Mouse (Mus musculus) Patski (cell line): ENCODE results near the gene Npl. TPM values are rescaled to one million over a fixed set of nuclear protein-coding genes. Genes with fewer than 3 reads are reported as not detected.
"Not testable (repeated sequence)": the region's sequence is repeated elsewhere in the genome, so short reads cannot be mapped to it uniquely, and the experiment has no call there.

Source experiments
- ATAC-seq: fragments of 100-300 bp; one replicate; pipeline ENCODE4 v1.8.0; 2021
- CTCF ChIA-PET: fragments of 350-600 bp; sonication (Branson Sonifier 250); formaldehyde crosslinking; loops from one replicate; lab custom pipeline; 2022; ENCODE audit warnings: inconsistent platforms; lab: Charles Lee
- POLR2A ChIA-PET: fragments of 350-600 bp; sonication (Branson Sonifier 250); formaldehyde crosslinking; loops from one replicate; lab custom pipeline; 2022; ENCODE audit warnings: antibody characterized with exemption, inconsistent platforms; lab: Charles Lee
- DNase-seq: peaks from one replicate; pipeline ENCODE4 v3.0.0-alpha.2; 2011; ENCODE audit warnings: low read depth, low spot score
- H3K27me3 ChIP-seq: fragments of 371-371 bp; one replicate; pipeline ENCODE4 v1.5.1; 2021
- CTCF ChIP-seq: fragments of 100-300 bp; IDR thresholded peaks from one replicate; pipeline ENCODE4 v1.5.1; 2021
- in situ Hi-C: fragments of 300-500 bp; cut with MboI; formaldehyde crosslinking; loops from 3 replicates; pipeline ENCODE4 v1.11.1; 2018; ENCODE audit warnings: low pct_unique_long_range_greater_than_20kb, mixed read lengths
- polyA plus RNA-seq: library from polyadenylated mRNA; unstranded; gene quantifications from one replicate; pipeline ENCODE4 v1.2.3, GENCODE M21; 2021

Gene Npl
- polyA plus RNA-seq, 1 experiment from 2014 or later: 4.3 TPM

DNA sequence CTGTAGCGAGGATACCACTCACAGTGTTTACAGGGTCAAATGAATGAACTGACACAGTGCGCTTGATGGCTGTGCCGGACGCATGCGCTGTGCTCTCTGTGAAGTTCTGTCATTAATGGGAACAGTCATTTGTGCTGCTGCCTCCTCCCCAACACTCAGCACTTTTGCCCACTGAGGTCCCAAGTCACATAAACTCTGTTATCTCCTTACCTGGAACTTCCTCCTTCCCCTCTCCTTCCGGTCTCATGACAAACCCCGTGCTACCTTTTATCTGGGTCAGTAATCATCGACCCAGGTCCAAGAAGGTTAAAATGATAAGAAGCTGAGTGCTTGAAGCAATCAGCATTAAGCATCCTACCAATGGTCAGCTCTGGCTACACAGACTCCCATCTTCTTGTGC lies 2.3 kb downstream of the Npl start:
- in situ Hi-C loops: no loop called here
- no peak for DNase-seq
- no peaks in the 10 kb centered on the region for H3K27me3 ChIP-seq
- CTCF ChIA-PET: interaction anchor here (0.8 to 1.2 kb wide), 3 partner anchors 11 to 202 kb away, joined by 3 read pairs; partner anchors contain the start of gene Rnasel
- no peak for ATAC-seq
- TF ChIP-seq CTCF: no peak
- POLR2A ChIA-PET: interaction anchor here (0.5 kb wide), 1 partner anchor 29 kb away, joined by 3 read pairs; no protein-coding TSS in a partner anchor

DNA sequence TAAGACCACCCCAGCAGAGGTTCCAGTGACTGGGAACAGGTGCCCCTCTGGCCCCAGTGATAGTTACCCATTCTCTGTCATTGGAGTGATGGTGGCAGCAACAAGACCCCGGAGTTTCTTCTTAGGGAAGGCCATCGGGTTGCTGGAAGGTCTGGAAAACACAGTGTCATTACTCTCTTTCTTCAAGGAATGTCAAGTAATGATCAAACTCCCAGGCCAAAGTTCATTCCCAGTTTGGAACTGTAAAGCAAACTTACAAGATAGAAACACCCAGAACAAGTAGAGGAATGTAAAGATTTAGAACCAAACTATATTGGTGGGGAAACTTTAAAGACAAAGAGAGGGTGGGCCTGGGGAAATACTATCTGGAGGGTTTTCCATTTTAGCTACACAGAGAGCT lies 4.6 kb downstream of the Npl start:
- ATAC-seq: no peak
- ChIA-PET CTCF (interaction anchor here (1.5 to 2.1 kb wide), 3 partner anchors 11 to 26 kb away, joined by 3 to 7 read pairs (median 6); no protein-coding TSS in a partner anchor), POLR2A (no interaction called here)
- no peak for TF ChIP-seq CTCF
- DNase-seq: no peak
- in situ Hi-C loops: no loop called here
- H3K27me3 ChIP-seq: no peaks in the 10 kb centered on the region

DNA sequence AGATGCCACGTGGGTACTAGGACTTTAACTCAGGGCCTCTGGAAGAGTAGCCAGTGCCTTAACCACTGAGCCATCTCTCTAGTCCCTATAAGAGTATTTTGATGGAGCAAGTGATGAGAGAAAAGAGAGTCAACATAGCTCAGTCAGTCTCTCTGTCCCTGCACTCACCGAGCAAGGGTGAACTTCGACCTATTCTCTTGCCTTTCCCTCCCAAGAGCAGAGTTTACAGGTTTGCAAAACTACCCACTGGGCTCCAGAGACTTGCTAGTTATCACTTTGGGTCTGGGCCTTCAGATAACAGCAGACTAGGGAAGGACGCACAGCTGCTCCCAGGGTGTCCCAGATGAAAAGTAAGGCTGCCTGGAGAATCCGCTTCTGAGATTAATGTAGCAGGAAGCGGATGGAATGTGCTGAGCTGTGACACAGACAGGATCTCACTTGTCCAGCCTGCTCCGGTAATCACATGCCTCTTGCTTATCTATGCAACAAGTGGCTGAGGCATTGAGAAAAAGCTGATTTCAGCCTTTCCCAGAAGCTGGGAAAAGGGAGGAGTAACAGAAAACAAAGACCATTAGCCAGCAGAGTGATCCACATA lies 7.0 kb downstream of the Npl start:
- POLR2A ChIA-PET: interaction anchor here (0.8 kb wide), 1 partner anchor 13 kb away, joined by 3 read pairs; no protein-coding TSS in a partner anchor
- H3K27me3 ChIP-seq: no peaks in the 10 kb centered on the region
- ATAC-seq (peak; percentile 93), DNase-seq (no peak)
- in situ Hi-C loops: loop anchor here (5.0 kb wide), 1 partner anchor 41 kb away; no protein-coding TSS in a partner anchor
- CTCF ChIA-PET: interaction anchor here (0.8 to 2.7 kb wide), 7 partner anchors 10 to 207 kb away, joined by 3 to 13 read pairs (median 4); partner anchors contain the start of gene Rnasel
- TF ChIP-seq CTCF: no peak

DNA sequence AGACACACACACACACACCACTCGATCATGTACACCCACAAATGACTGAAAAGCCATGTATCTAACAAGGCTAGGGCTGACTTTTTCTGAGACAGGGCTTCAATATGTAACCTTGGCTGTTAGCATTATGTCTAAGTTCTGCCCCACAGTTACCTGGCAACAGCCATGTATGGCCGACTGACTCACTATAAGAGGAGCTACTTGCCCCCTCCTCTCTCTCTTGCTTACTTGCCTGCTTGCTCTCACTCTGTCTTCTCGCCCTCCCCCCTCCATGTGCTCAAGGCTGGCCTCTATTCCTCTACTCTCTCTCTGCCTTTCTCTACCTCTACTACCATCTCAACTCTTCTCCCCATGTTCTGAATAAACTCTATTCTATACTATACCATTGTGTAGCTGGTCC lies 9.1 kb downstream of the Npl start:
- in situ Hi-C loops: loop anchor here (5.0 kb wide), 1 partner anchor 38 kb away; no protein-coding TSS in a partner anchor
- POLR2A ChIA-PET: no interaction called here
- H3K27me3 ChIP-seq: no peaks in the 10 kb centered on the region
- CTCF ChIA-PET: interaction anchor here (1.2 kb wide), 1 partner anchor 11 kb away, joined by 4 read pairs; no protein-coding TSS in a partner anchor
- no peak for ATAC-seq
- DNase-seq: no peak
- no peak for TF ChIP-seq CTCF

DNA sequence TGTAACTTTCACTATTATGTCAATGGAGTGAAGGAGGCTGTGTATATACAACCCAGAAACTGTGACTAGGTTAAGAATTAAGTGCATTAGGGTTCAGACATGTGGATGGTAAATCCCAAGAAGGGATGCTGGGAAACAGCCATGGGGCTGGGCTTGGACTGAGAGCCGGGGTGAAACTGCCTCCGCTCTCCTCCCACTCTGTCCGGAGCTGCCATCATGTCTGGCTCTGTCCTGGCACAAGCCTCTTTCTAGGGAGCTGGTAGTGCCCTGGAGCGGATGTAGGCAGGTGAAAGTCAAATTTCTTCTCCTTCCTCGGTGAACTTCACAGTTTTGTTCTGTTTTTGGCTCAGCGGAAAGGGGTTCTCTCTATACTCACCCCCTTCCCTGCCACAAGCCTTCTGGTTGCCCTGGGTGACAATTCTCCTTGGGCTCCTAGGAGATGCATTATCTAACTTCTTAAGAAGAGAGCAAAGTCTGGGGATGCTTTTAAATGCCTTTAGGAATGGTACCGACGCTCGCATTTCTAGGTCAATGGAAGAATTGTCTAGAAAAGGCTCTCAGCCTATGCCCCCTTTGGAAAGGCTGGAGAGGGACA lies 10.0 kb downstream of the Npl start:
- in situ Hi-C loops: loop anchor here (5.0 kb wide), 1 partner anchor 38 kb away; no protein-coding TSS in a partner anchor

DNA sequence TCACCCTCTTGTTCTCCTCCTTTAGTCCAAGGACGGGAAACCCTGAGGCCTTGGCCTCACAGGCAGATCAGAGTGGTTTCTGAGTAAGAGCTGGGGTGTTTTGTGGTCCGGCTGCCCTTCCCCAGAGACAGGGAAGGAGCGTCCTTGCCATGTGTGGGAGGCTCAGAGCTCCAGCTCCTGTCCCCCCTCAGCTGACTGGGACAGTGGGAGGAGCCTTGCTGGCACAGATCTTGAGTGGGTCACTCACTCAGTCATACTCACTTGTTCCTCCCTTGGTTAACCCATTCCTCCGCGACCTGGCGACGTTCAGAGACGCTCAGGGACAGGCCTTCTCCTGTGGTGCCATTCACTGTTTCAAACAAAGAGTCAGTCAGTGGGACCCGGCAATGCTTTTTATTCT lies 14.2 kb downstream of the Npl start:
- TF ChIP-seq CTCF: no peak
- ATAC-seq: no peak
- no peak for DNase-seq
- ChIA-PET POLR2A (no interaction called here), CTCF (no interaction called here)
- H3K27me3 ChIP-seq: no peaks in the 10 kb centered on the region
- in situ Hi-C loops: no loop called here

More for the DNA sequence above, 10.0 kb downstream of the Npl start:
- ATAC-seq: no peak
- no peak for TF ChIP-seq CTCF
- no peaks in the 10 kb centered on the region for H3K27me3 ChIP-seq
- DNase-seq: no peak
- ChIA-PET POLR2A (no interaction called here), CTCF (interaction anchor here (1.2 kb wide), 1 partner anchor 11 kb away, joined by 4 read pairs; no protein-coding TSS in a partner anchor)

DNA sequence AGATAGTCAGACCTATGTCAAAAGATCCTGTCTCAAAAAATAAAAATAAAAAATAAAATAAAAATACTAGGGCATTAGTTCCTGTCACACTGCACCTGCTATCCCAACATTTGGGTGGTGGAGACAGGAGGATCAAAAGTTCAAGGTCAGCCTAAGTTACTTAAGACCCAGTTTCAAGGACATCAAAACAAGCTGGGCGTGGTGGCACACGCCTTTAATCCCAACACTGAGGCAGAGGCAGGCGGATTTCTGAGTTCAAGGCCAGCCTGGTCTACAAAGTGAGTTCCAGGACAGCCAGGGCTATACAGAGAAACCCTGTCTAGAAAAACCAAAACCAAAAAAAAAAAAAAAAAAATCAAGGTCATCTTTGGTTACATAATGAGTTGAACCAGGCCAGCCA lies 16.9 kb downstream of the Npl start:
- POLR2A ChIA-PET: interaction anchor here (0.7 kb wide), 1 partner anchor 26 kb away, joined by 3 read pairs; no protein-coding TSS in a partner anchor
- ATAC-seq, in situ Hi-C loops: not testable (repeated sequence)

DNA sequence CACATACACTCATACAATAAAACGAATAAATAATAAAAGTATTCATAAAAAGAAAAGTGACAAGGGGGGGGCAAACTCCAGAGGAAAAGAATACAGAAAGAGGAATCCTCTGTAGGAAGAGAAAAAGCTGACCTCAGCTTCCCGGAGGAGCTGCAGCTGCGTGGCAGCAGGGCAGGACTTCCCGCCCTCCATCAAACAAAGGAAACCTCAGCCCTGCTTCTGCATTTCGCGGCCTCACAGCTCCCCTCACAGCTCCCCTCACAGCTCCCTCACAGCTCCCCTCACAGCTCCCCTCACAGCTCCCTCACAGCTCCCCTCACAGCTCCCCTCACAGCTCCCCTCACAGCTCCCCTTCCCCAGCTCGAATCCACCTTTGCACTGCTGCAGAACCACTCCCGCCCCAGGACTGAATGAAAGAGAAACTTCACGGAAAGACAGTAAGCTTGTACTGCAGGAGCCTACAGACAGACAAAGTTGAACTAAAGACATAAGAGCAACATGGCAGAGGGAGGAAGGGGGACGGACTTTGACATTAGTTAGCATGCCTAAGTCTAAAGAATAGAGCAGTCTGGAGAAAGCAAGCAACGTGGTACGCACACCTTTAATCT lies 17.5 kb downstream of the Npl start:
- H3K27me3 ChIP-seq: no peaks in the 10 kb centered on the region
- POLR2A ChIA-PET: interaction anchor here (0.6 kb wide), 1 partner anchor 62 kb away, joined by 3 read pairs; no protein-coding TSS in a partner anchor
- no peak for TF ChIP-seq CTCF
- CTCF ChIA-PET: interaction anchor here (1.3 kb wide), 1 partner anchor 11 kb away, joined by 5 read pairs; no protein-coding TSS in a partner anchor
- ATAC-seq (no peak), DNase-seq (no peak)
- in situ Hi-C loops: no loop called here

More for the DNA sequence above, 16.9 kb downstream of the Npl start:
- H3K27me3 ChIP-seq, DNase-seq, CTCF ChIA-PET: not testable (repeated sequence)

DNA sequence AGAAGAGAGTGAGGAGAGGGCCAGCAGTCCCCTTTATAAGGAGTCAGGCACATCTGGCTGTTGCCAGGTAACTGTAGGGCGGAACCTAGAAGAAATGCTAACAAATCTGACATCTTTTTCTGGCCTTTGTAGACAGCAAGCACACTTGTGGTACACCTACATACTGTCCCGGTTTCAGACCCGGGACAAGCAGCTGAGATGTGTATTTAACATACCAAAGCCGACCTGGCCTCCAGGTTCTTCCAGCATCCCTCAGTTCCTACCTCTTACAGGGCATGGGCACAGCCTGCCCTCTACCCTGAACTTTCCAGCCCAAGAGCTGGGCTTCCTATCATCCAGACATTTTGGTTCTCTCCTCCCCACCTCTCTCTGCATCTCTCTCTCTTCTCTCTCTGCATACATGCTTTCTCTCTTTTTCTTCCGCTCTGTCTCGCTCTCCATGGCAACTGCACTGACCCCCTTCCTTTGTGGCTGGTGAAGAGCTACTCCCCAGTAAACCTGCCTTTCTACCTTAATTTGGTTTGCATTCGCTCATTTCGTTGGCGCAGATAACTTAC lies 18.1 kb downstream of the Npl start:
- DNase-seq (no peak), ATAC-seq (no peak)

DNA sequence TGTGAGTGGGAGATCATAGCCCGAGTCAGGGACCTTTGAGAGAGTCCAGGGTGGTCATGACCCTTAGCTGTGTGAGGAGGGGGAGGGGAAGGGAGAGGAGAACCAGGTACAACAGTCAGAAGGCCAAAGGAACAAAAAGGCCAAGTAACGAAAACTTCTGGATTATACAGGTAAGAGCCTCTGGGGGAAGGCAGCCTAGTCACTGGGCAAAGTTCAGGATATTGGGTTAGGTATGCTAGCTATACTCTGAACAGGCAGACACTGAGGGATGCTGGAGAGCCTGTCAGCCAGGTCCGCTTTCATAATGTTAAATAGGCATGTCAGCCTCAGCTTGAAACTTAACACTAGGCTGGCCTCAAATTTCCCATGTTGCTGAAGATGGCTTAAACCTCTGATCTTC lies 27.7 kb downstream of the Npl start:
- no peak for TF ChIP-seq CTCF
- ChIA-PET CTCF (interaction anchor here (2.4 kb wide), 1 partner anchor 12 kb away, joined by 6 read pairs; no protein-coding TSS in a partner anchor), POLR2A (no interaction called here)
- in situ Hi-C loops: loop anchor here (25.0 kb wide), 1 partner anchor 1565 kb away; the partner anchor contains the start of gene Ier5
- ATAC-seq: no peak
- H3K27me3 ChIP-seq: no peaks in the 10 kb centered on the region
- no peak for DNase-seq

More for the DNA sequence above, 18.1 kb downstream of the Npl start:
- in situ Hi-C loops: no loop called here
- ChIA-PET POLR2A (interaction anchor here (0.6 kb wide), 1 partner anchor 63 kb away, joined by 3 read pairs; no protein-coding TSS in a partner anchor), CTCF (interaction anchor here (1.3 kb wide), 1 partner anchor 12 kb away, joined by 5 read pairs; no protein-coding TSS in a partner anchor)
- TF ChIP-seq CTCF: no peak
- no peaks in the 10 kb centered on the region for H3K27me3 ChIP-seq
